Mouse (Mus musculus) embryonic facial prominence, embryonic 14.5 days (tissue): ENCODE data around the gene Gnaq. TPM values are rescaled to one million over a fixed set of nuclear protein-coding genes. Genes with fewer than 3 reads are reported as not detected.

Experiments used
- ATAC-seq: fragments of 200-750 bp; cut with Nextera tagmentation; 2 replicates; pipeline ENCODE4 v1.8.0; 2017; ENCODE audit warnings: low read depth, moderate number of reproducible peaks, moderate TSS enrichment
- DNase-seq: peaks from one replicate; pipeline ENCODE4 v3.0.0-alpha.2; 2015; ENCODE audit warnings: low spot score
- H3K27ac ChIP-seq: fragments of 300-500 bp; sonication (generic); replicated peaks from 2 replicates; pipeline ENCODE4 v1.5.1; 2014; ENCODE audit warnings: low read depth, mild to moderate bottlenecking, low read length, moderate library complexity
- H3K27me3 ChIP-seq: fragments of 300-500 bp; sonication (generic); replicated peaks from 2 replicates; pipeline ENCODE4 v1.6.1; 2014; ENCODE audit warnings: low read length; ENCODE audit not compliant: control insufficient read depth, insufficient read depth
- H3K36me3 ChIP-seq: fragments of 300-500 bp; sonication (generic); 2 replicates; pipeline ENCODE4 v1.6.1; 2014; ENCODE audit warnings: low read length, mixed read lengths; ENCODE audit not compliant: control insufficient read depth, insufficient read depth
- H3K4me1 ChIP-seq: fragments of 300-500 bp; sonication (generic); 2 replicates; pipeline ENCODE4 v1.6.1; 2014; ENCODE audit warnings: antibody characterized with exemption, low read length; ENCODE audit not compliant: control insufficient read depth, insufficient read depth
- H3K4me2 ChIP-seq: fragments of 300-500 bp; sonication (generic); 2 replicates; pipeline ENCODE4 v1.6.1; 2014; ENCODE audit warnings: low read depth, mild to moderate bottlenecking, low read length, moderate library complexity, mixed read lengths
- H3K4me3 ChIP-seq: fragments of 300-500 bp; sonication (generic); 2 replicates; pipeline ENCODE4 v1.5.1; 2014; ENCODE audit warnings: low read depth, mild to moderate bottlenecking, low read length
- H3K9ac ChIP-seq: fragments of 300-500 bp; sonication (generic); 2 replicates; pipeline ENCODE4 v1.6.1; 2014; ENCODE audit warnings: low read depth, mild to moderate bottlenecking, low read length, moderate library complexity, mixed read lengths
- H3K9me3 ChIP-seq: fragments of 300-500 bp; sonication (generic); 2 replicates; pipeline ENCODE4 v1.6.1; 2016; ENCODE audit warnings: low read length; ENCODE audit not compliant: control insufficient read depth
- WGBS: fragments of 180-500 bp; shearing (Covaris S2); extraction: QIAGEN DNeasy Blood & Tissue Kit; methylation state at CpG from one replicate; pipeline ENCODE4 v1.1.7; 2014; 5-methylcytosine and 5-hydroxymethylcytosine counted together
- polyA plus RNA-seq: library from polyadenylated mRNA; unstranded; fragments of >200 nt; fragmentation: Nextera tagmentation; extraction: Ambion mirVana; gene quantifications from 2 replicates; pipeline ENCODE4 v1.2.1, GENCODE M21; 2014

Gnaq gene
- polyA plus RNA-seq, 1 experiment from 2014 or later, result 18.3 TPM

GRCm38 (mm10) chr19:16215430-16216016 is 82.9 kb downstream of the Gnaq start:
- no peak for DNase-seq
- H3K4me1 ChIP-seq, result no peaks in the 10 kb centered on the region
- no peak overlapping the region for H3K4me3 ChIP-seq
- H3K9ac ChIP-seq, result no peak overlapping the region
- no peak overlapping the region for H3K27ac ChIP-seq
- ATAC-seq, result no peak
- no peaks in the 10 kb centered on the region for H3K27me3 ChIP-seq
- H3K9me3 ChIP-seq, result no peaks in the 10 kb centered on the region
- peaks cover 6% of the 10 kb centered on the region for H3K36me3 ChIP-seq
- WGBS, result 92% methylated on average over 2 of the region's 2 CpGs
- no peak overlapping the region for H3K4me2 ChIP-seq

GRCm38 (mm10) chr19:16219978-16220377 is 87.3 kb downstream of the Gnaq start:
- Histone ChIP-seq H3K4me3 (no peak overlapping the region), H3K4me2 (no peak overlapping the region)
- WGBS, result 87% methylated on average over 4 of the region's 4 CpGs

GRCm38 (mm10) chr19:16222526-16222925 is 89.9 kb downstream of the Gnaq start:
- H3K4me2 ChIP-seq, result no peak overlapping the region
- no peak overlapping the region for H3K27ac ChIP-seq

More at GRCm38 (mm10) chr19:16219978-16220377, 87.3 kb downstream of the Gnaq start:
- no peaks in the 10 kb centered on the region for H3K27me3 ChIP-seq
- H3K36me3 ChIP-seq, result peaks cover 13% of the 10 kb centered on the region
- H3K9ac ChIP-seq, result no peak overlapping the region
- no peaks in the 10 kb centered on the region for H3K4me1 ChIP-seq
- no peak for DNase-seq
- no peak for ATAC-seq
- no peak overlapping the region for H3K27ac ChIP-seq
- no peaks in the 10 kb centered on the region for H3K9me3 ChIP-seq

GRCm38 (mm10) chr19:16223126-16223525 is 90.5 kb downstream of the Gnaq start:
- 88% methylated on average over 3 of the region's 3 CpGs for WGBS
- ATAC-seq (no peak), DNase-seq (no peak)
- H3K4me1 ChIP-seq, result no peaks in the 10 kb centered on the region
- H3K4me2 ChIP-seq, result no peak overlapping the region
- H3K36me3 ChIP-seq, result peaks cover 22% of the 10 kb centered on the region
- no peak overlapping the region for H3K9ac ChIP-seq
- H3K9me3 ChIP-seq, result no peaks in the 10 kb centered on the region
- no peak overlapping the region for H3K4me3 ChIP-seq
- no peak overlapping the region for H3K27ac ChIP-seq
- H3K27me3 ChIP-seq, result no peaks in the 10 kb centered on the region

More at GRCm38 (mm10) chr19:16222526-16222925, 89.9 kb downstream of the Gnaq start:
- DNase-seq (peak; percentile 47), ATAC-seq (no peak)
- no peaks in the 10 kb centered on the region for H3K9me3 ChIP-seq
- WGBS, result 70% methylated on average over 3 of the region's 3 CpGs
- H3K4me1 ChIP-seq, result no peaks in the 10 kb centered on the region
- no peaks in the 10 kb centered on the region for H3K27me3 ChIP-seq
- H3K36me3 ChIP-seq, result peaks cover 22% of the 10 kb centered on the region
- no peak overlapping the region for H3K4me3 ChIP-seq
- H3K9ac ChIP-seq, result no peak overlapping the region

GRCm38 (mm10) chr19:16224831-16225230 is 92.2 kb downstream of the Gnaq start:
- no peak overlapping the region for H3K27ac ChIP-seq
- H3K4me1 ChIP-seq, result no peaks in the 10 kb centered on the region
- H3K36me3 ChIP-seq, result peaks cover 17% of the 10 kb centered on the region
- WGBS, result 51% methylated on average over 2 of the region's 2 CpGs
- DNase-seq (no peak), ATAC-seq (no peak)
- H3K4me3 ChIP-seq, result no peak overlapping the region
- no peaks in the 10 kb centered on the region for H3K27me3 ChIP-seq
- H3K9ac ChIP-seq, result no peak overlapping the region
- no peaks in the 10 kb centered on the region for H3K9me3 ChIP-seq
- no peak overlapping the region for H3K4me2 ChIP-seq

- no peak overlapping the region for H3K4me2 ChIP-seq
- no peak for DNase-seq
- H3K9ac ChIP-seq, result no peak overlapping the region
- 0 out of 2 replicates have a peak, but pooled peaks cover 2% of the 10 kb centered on the region for H3K4me1 ChIP-seq
- H3K27me3 ChIP-seq, result no peaks in the 10 kb centered on the region
- no peak for ATAC-seq
- 68% methylated on average over 1 of the region's 1 CpGs for WGBS
- no peaks in the 10 kb centered on the region for H3K9me3 ChIP-seq
- no peak overlapping the region for H3K27ac ChIP-seq
- H3K36me3 ChIP-seq, result 0 out of 2 replicates have a peak, but pooled peaks cover under 1% of the 10 kb centered on the region
- no peak overlapping the region for H3K4me3 ChIP-seq
Observed at GRCm38 (mm10) chr19:16231584-16231983, 99.0 kb downstream of the Gnaq start.

GRCm38 (mm10) chr19:16235594-16235993 is 103.0 kb downstream of the Gnaq start:
- H3K9ac ChIP-seq, result no peak overlapping the region
- no peaks in the 10 kb centered on the region for H3K27me3 ChIP-seq
- WGBS, result 85% methylated on average over 8 of the region's 8 CpGs
- no peaks in the 10 kb centered on the region for H3K9me3 ChIP-seq
- H3K27ac ChIP-seq, result no peak overlapping the region
- ATAC-seq, result no peak
- H3K4me3 ChIP-seq, result no peak overlapping the region
- H3K4me2 ChIP-seq, result no peak overlapping the region
- no peaks in the 10 kb centered on the region for H3K36me3 ChIP-seq
- no peak for DNase-seq
- peaks cover 32% of the 10 kb centered on the region for H3K4me1 ChIP-seq

- WGBS, result 73% methylated on average over 1 of the region's 1 CpGs
- H3K36me3 ChIP-seq, result no peaks in the 10 kb centered on the region
- H3K4me3 ChIP-seq, result no peak overlapping the region
- no peaks in the 10 kb centered on the region for H3K27me3 ChIP-seq
- H3K9me3 ChIP-seq, result no peaks in the 10 kb centered on the region
- no peak overlapping the region for H3K9ac ChIP-seq
- no peak overlapping the region for H3K27ac ChIP-seq
- ATAC-seq (peak; percentile 62; the same call in 1 of the 2 replicates), DNase-seq (no peak)
- H3K4me2 ChIP-seq, result no peak overlapping the region
- H3K4me1 ChIP-seq, result peaks cover 38% of the 10 kb centered on the region
Observed at GRCm38 (mm10) chr19:16237034-16237433, 104.4 kb downstream of the Gnaq start.

- no peak overlapping the region for H3K4me3 ChIP-seq
- no peaks in the 10 kb centered on the region for H3K9me3 ChIP-seq
- H3K4me1 ChIP-seq, result peaks cover 38% of the 10 kb centered on the region
- no peaks in the 10 kb centered on the region for H3K36me3 ChIP-seq
- H3K27ac ChIP-seq, result no peak overlapping the region
- no peak overlapping the region for H3K9ac ChIP-seq
- WGBS, result 46% methylated on average over 4 of the region's 4 CpGs
- ATAC-seq (no peak), DNase-seq (no peak)
- no peaks in the 10 kb centered on the region for H3K27me3 ChIP-seq
- no peak overlapping the region for H3K4me2 ChIP-seq
Observed at GRCm38 (mm10) chr19:16238072-16238471, 105.4 kb downstream of the Gnaq start.
